Mouse (Mus musculus) E14TG2a.4 (cell line): ENCODE results near the gene Daw1.

Experiments
- CTCF ChIP-seq: conservative IDR thresholded peaks from 2 replicates; pipeline ENCODE4 v1.5.1; 2014; ENCODE audit warnings: low read length
- NANOG ChIP-seq: IDR thresholded peaks from 2 replicates; pipeline ENCODE4 v1.6.1; 2014; ENCODE audit warnings: borderline replicate concordance, low read length, mixed read lengths
- POU5F1 ChIP-seq: IDR thresholded peaks from 2 replicates; pipeline ENCODE4 v1.6.1; 2014; ENCODE audit warnings: low read length, borderline replicate concordance

GRCm38 (mm10) chr1:83161658-83162057, 2.1 kb downstream of the Daw1 start:
- TF ChIP-seq CTCF (no peak), NANOG (no peak), POU5F1 (no peak)
